Mouse (Mus musculus) liver, adult 2 months (tissue): ENCODE results near the gene Ap1b1. TPM values are rescaled to one million over a fixed set of nuclear protein-coding genes. Genes with fewer than 3 reads are reported as not detected.
"Not testable (repeated sequence)": the region's sequence is repeated elsewhere in the genome, so short reads cannot be mapped to it uniquely, and the experiment has no call there.

Experiments
- DNase-seq: peaks from one replicate; pipeline ENCODE4 v3.0.0-alpha.2; 2011; ENCODE audit warnings: low read depth, low spot score; ENCODE audit errors: extremely low read depth
- H3K27ac ChIP-seq: fragments of 200-500 bp; replicated peaks from 2 replicates; pipeline ENCODE4 v1.5.1; 2012; ENCODE audit warnings: low read depth, mild to moderate bottlenecking, control low read depth, inconsistent platforms, low read length; ENCODE audit not compliant: insufficient read depth
- H3K27me3 ChIP-seq: fragments of 200-500 bp; 2 replicates; pipeline ENCODE4 v1.6.1; 2012; ENCODE audit warnings: mild to moderate bottlenecking, moderate library complexity, low read length, inconsistent platforms; ENCODE audit not compliant: control insufficient read depth, insufficient read depth
- H3K36me3 ChIP-seq: fragments of 200-500 bp; 2 replicates; pipeline ENCODE4 v1.6.1; 2012; ENCODE audit warnings: low read length, inconsistent platforms; ENCODE audit not compliant: control insufficient read depth, insufficient read depth
- H3K4me1 ChIP-seq: fragments of 200-500 bp; 2 replicates; pipeline ENCODE4 v1.6.1; 2011; ENCODE audit warnings: low read length; ENCODE audit not compliant: control insufficient read depth, insufficient read depth
- H3K4me3 ChIP-seq: fragments of 200-500 bp; 2 replicates; pipeline ENCODE4 v1.5.1; 2011; ENCODE audit warnings: low read depth, mild to moderate bottlenecking, control low read depth, low read length, moderate library complexity; ENCODE audit not compliant: insufficient read depth
- H3K79me2 ChIP-seq: fragments of 200-500 bp; 2 replicates; pipeline ENCODE4 v1.6.1; 2012; ENCODE audit warnings: inconsistent platforms, mild to moderate bottlenecking, low read length, moderate library complexity; ENCODE audit not compliant: control insufficient read depth, insufficient read depth
- H3K9ac ChIP-seq: fragments of 200-500 bp; 2 replicates; pipeline ENCODE4 v1.6.1; 2012; ENCODE audit warnings: low read depth, mild to moderate bottlenecking, control low read depth, inconsistent platforms, low read length
- CTCF ChIP-seq: fragments of 200-500 bp; IDR thresholded peaks from 2 replicates; pipeline ENCODE4 v1.5.1; 2011; ENCODE audit warnings: low read depth, low read length, control low read depth
- POLR2A ChIP-seq: fragments of 200-500 bp; IDR thresholded peaks from 2 replicates; pipeline ENCODE4 v1.6.1; 2011; ENCODE audit warnings: low read length, control low read depth; ENCODE audit not compliant: insufficient read depth; ENCODE audit errors: extremely low read depth
- whole genome bisulfite sequencing: fragments of 180-500 bp; shearing (Covaris S2); methylation state at CpG from one replicate; pipeline ENCODE4 v1.1.7; 2018; 5-methylcytosine and 5-hydroxymethylcytosine counted together
- polyA plus RNA-seq: library from polyadenylated mRNA; depleted of rRNA; stranded (reverse); fragments of >200 nt; gene quantifications from 2 replicates; pipeline ENCODE4 v1.2.3, GENCODE M21; 2012
- total RNA-seq: library from RNA; depleted of rRNA; stranded (reverse); fragments of >200 nt; gene quantifications from 2 replicates; pipeline ENCODE4 v1.2.3, GENCODE M21; 2014

Ap1b1 gene
- total and polyA plus RNA-seq, 2 experiments = 30.1 to 48.8 TPM

- H3K27me3 ChIP-seq = no peaks in the 10 kb centered on the region
- TF ChIP-seq POLR2A (0 out of 2 replicates have a peak, but pooled peaks have one; percentile 30), CTCF (peak; percentile 72)
- peak within 1 kb of the TSS; percentile 83 for H3K9ac ChIP-seq
- peaks cover 24% of the 10 kb centered on the region for H3K4me1 ChIP-seq
- peaks cover 8% of the 10 kb centered on the region; the same call in 1 of the 2 replicates for H3K79me2 ChIP-seq
- H3K27ac ChIP-seq = peak within 1 kb of the TSS; percentile 55
- H3K4me3 ChIP-seq = peak within 1 kb of the TSS; percentile 88
- peak; percentile 63 for DNase-seq
- peaks cover 7% of the 10 kb centered on the region for H3K36me3 ChIP-seq
- WGBS = under 1% methylated on average over 50 of the region's 50 CpGs
Measured at GRCm38 (mm10) chr11:5065056-5065821, 78.6 kb downstream of the Ap1b1 start, which contains the start of gene Gas2l1. Gas2l1 (minus strand) TSS chr11:5065327.

DNA sequence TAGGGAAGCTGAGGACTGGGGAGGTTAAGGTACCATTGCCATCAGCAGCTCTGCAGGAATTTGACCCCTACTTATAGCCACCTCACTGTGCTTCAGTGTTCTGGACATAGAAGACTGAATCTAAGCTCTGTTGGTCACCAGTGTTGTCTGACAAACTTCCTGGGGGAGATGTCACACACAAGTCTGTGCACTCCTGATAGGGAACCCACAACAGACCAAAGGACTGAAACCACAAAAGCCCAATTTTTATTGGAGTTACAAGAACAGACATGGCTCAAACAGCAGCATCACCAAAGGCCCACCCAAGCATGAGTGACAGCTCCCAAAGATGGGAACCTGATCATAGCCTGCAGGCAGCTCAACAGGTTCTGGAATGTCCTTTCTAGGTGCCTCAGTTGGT, 80.4 kb downstream of the Ap1b1 start:
- H3K27me3 ChIP-seq = no peaks in the 10 kb centered on the region
- TF ChIP-seq POLR2A (no peak), CTCF (no peak)
- H3K4me3 ChIP-seq = no peak overlapping the region
- peaks cover 22% of the 10 kb centered on the region for H3K36me3 ChIP-seq
- H3K27ac ChIP-seq = no peak overlapping the region
- H3K79me2 ChIP-seq = peaks cover 8% of the 10 kb centered on the region; the same call in 1 of the 2 replicates
- DNase-seq = no peak
- H3K9ac ChIP-seq = no peak overlapping the region
- H3K4me1 ChIP-seq = peaks cover 24% of the 10 kb centered on the region

DNA sequence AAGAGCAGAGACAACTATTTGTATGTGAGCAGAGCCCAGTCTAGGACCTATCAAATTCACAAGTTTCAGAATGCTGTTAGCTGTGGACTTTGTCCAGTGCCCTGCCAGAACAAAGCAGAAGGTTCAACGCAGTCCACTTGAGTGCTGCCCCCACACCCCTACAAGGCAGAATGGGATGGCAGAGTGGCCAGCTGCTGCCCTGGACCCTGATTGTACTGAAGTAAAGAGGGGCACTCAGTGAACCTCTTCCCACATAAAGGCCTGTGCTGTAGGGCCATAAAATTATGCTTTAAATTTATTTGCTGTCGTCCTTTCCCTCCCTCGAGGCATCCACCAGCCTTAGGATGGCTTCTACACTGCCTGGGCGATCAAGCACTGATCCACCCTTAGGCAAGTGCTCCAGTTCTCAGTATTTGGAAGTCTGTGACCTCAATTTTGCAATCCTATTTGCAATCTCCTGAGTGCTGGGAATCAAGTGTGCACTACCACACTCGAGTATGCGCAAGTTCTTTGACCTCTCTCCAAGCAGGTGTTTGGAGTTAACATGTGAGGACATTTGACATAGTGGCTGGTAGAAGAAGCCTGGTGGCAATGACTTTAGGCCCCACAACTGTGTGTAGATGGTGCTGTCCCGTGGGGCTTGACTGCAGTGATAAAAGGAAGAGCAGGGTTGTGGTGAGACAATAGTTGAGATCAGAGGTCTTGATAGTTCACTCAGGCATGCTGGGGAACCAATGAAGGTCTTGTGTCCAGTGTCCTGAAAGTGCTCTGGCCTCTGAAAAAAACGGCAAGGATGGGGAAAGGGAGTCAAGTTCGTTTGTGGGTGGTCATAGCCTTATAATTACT, 81.7 kb downstream of the Ap1b1 start:
- Histone ChIP-seq H3K27me3 (no peaks in the 10 kb centered on the region), H3K9ac (no peak overlapping the region), H3K79me2 (peaks cover 5% of the 10 kb centered on the region; the same call in 1 of the 2 replicates), H3K36me3 (peaks cover 35% of the 10 kb centered on the region), H3K4me1 (peaks cover 17% of the 10 kb centered on the region; the same call in 1 of the 2 replicates), H3K4me3 (no peak overlapping the region), H3K27ac (no peak overlapping the region; the same call in 1 of the 2 replicates)
- peak; percentile 87 for DNase-seq
- WGBS = 31% methylated on average over 9 of the region's 9 CpGs
- TF ChIP-seq CTCF (no peak), POLR2A (no peak)

- H3K27me3 ChIP-seq = no peaks in the 10 kb centered on the region
Measured at GRCm38 (mm10) chr11:5074882-5075281, 88.3 kb downstream of the Ap1b1 start.

GRCm38 (mm10) chr11:5075760-5076159, 89.1 kb downstream of the Ap1b1 start:
- Histone ChIP-seq H3K27ac (no peak overlapping the region), H3K4me1 (no peaks in the 10 kb centered on the region), H3K36me3 (peaks cover 79% of the 10 kb centered on the region), H3K9ac (no peak overlapping the region), H3K4me3 (no peak overlapping the region), H3K27me3 (no peaks in the 10 kb centered on the region), H3K79me2 (no peaks in the 10 kb centered on the region; the same call in 1 of the 2 replicates)
- no peak for DNase-seq
- TF ChIP-seq CTCF = no peak
- TF ChIP-seq POLR2A = no peak

More at GRCm38 (mm10) chr11:5074882-5075281, 88.3 kb downstream of the Ap1b1 start:
- TF ChIP-seq POLR2A (no peak), CTCF (no peak; the same call in 1 of the 2 replicates)
- Histone ChIP-seq H3K9ac (no peak overlapping the region), H3K36me3 (peaks cover 75% of the 10 kb centered on the region), H3K4me1 (no peaks in the 10 kb centered on the region), H3K27ac (no peak overlapping the region), H3K4me3 (no peak overlapping the region), H3K79me2 (no peaks in the 10 kb centered on the region; the same call in 1 of the 2 replicates)
- WGBS = 80% methylated on average over 4 of the region's 4 CpGs
- DNase-seq = no peak

DNA sequence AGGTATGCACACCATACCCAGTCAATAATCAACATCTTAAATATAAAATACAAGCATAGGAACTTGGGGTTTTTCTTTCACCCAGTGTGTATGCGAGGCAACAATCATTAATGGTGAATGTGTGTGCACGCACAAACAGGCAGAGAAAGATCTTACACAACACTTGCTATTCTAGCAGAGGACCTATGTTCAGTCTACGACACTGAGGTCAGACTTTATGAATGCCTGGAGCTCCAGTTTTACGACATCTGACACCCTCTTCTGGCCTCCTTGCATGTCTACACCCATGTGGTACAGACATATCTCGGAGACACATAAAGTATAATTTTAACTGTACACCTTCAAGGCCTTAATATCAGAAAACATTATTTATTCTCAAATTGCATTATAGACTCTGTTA, 90.2 kb downstream of the Ap1b1 start:
- H3K27ac ChIP-seq, H3K79me2 ChIP-seq, H3K27me3 ChIP-seq, H3K4me1 ChIP-seq, H3K4me3 ChIP-seq, H3K9ac ChIP-seq, DNase-seq: not testable (repeated sequence)
- WGBS = 63% methylated on average over 4 of the region's 5 CpGs
- H3K36me3 ChIP-seq = peaks cover 75% of the 10 kb centered on the region
